Mouse (Mus musculus): Measurements from ENCODE around the gene Frmd8. TPM values are rescaled to one million over a fixed set of nuclear protein-coding genes. Genes with fewer than 3 reads are reported as not detected.

Gene Frmd8
- total RNA-seq, 2 experiments from 2014 or later: 12.7 to 13.0 TPM

GRCm38 (mm10) chr19:5840086-5840889, 34.8 kb downstream of the Frmd8 start:
- no peak for DNase-seq (ENCODE audit: low spot score in 2 of 2)

GRCm38 (mm10) chr19:5839317-5840085, 35.6 kb downstream of the Frmd8 start:
- no peak for DNase-seq (ENCODE audit: low spot score in 2 of 2)

- no peak for DNase-seq (ENCODE audit: low spot score in 2 of 2)
These were observed 36.2 kb downstream of the Frmd8 start for GRCm38 (mm10) chr19:5838892-5839165.

GRCm38 (mm10) chr19:5838136-5838891, 36.8 kb downstream of the Frmd8 start:
- DNase-seq (ENCODE audit: low spot score in 2 of 2): no peak

- no peak for DNase-seq (ENCODE audit: low spot score in 2 of 2)
These were observed 37.5 kb downstream of the Frmd8 start for GRCm38 (mm10) chr19:5837606-5838005.

GRCm38 (mm10) chr19:5836941-5837572, 38.0 kb downstream of the Frmd8 start:
- DNase-seq (ENCODE audit: low spot score in 2 of 2): no peak

GRCm38 (mm10) chr19:5835922-5836430, 39.1 kb downstream of the Frmd8 start:
- DNase-seq (ENCODE audit: low spot score in 2 of 2): no peak

GRCm38 (mm10) chr19:5835054-5835921, 39.8 kb downstream of the Frmd8 start:
- no peak for DNase-seq (ENCODE audit: low spot score in 2 of 2)

- no peak for DNase-seq (ENCODE audit: low spot score in 2 of 2)
These were observed 40.7 kb downstream of the Frmd8 start for GRCm38 (mm10) chr19:5834260-5834925.

GRCm38 (mm10) chr19:5833287-5834100, 41.6 kb downstream of the Frmd8 start:
- no peak for DNase-seq (ENCODE audit: low spot score in 2 of 2)

- DNase-seq (ENCODE audit: low spot score in 2 of 2): no peak
These were observed 42.7 kb downstream of the Frmd8 start for GRCm38 (mm10) chr19:5832326-5832725.

- no peak for DNase-seq (ENCODE audit: low spot score in 2 of 2)
These were observed 43.1 kb downstream of the Frmd8 start for GRCm38 (mm10) chr19:5831958-5832320.

- no peak for DNase-seq (ENCODE audit: low spot score in 2 of 2)
These were observed 43.7 kb downstream of the Frmd8 start for GRCm38 (mm10) chr19:5831224-5831957.

GRCm38 (mm10) chr19:5830776-5831175, 44.3 kb downstream of the Frmd8 start:
- DNase-seq (ENCODE audit: low spot score in 2 of 2): no peak

- DNase-seq (ENCODE audit: low spot score in 2 of 2): no peak
These were observed 45.0 kb downstream of the Frmd8 start for GRCm38 (mm10) chr19:5829958-5830615.

- DNase-seq (ENCODE audit: low spot score in 2 of 2): no peak
These were observed 46.2 kb downstream of the Frmd8 start for GRCm38 (mm10) chr19:5828905-5829304.

GRCm38 (mm10) chr19:5828155-5828554, 46.9 kb downstream of the Frmd8 start:
- no peak for DNase-seq (ENCODE audit: low spot score in 2 of 2)
